Mouse (Mus musculus) cerebellum, adult 9-10 months (tissue): ENCODE data around the gene Ftsj1.

Source experiments
- DNase-seq: peaks from one replicate; pipeline ENCODE4 v3.0.0; 2022

Ftsj1 gene

DNA sequence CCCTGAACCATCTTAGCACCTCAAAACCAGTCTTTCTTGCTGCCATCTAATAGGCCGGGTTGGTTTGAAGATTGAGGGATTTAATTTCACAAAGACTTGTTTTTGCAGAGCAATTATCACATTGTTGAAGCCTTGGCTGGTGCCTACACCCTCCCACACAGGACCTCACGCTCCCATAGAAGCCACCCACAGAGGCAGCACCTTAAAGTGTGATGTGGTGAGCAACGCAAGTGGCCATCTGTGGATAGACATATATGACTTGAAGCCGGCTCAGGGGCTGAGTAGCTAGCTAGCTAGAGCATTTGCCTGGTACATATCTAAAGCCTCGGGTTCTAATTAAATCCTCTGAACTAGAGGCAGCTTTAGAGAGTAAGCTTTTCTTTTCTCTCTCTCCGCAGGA, 34.8 kb downstream of the Ftsj1 start:
- DNase-seq: no peak

DNA sequence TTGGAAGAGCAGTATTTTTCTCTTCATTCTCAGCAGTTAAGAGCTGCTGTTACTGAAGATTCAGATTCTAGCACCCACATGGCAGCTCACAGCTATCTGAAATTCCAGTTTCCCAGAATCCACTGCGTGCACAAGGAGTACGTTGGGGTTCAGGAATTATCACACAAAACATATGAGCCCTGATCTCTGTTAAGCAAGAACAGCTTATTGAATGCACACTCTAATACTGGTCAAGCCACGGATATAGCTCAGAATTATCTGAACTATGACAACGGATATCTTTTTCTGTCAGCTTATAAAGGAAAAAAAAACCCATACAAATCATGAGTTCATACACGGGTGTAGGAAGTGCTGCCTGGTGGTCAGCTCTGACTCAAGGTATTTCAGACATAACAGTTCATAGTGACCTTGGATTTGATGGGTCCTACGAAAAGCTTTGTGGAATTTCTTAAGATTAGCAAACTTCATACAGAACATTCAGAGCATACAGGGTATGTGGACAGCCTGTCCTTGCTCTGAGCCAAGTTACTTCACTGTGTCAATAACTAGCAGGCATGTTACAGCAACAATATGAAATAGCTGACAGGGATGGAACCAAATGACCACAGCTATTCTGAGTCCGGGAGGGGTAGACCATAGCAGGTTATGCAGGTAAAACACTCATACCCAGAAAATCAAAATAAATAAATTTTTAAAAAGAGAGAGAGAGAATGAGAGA, 40.6 kb downstream of the Ftsj1 start:
- DNase-seq: no peak

DNA sequence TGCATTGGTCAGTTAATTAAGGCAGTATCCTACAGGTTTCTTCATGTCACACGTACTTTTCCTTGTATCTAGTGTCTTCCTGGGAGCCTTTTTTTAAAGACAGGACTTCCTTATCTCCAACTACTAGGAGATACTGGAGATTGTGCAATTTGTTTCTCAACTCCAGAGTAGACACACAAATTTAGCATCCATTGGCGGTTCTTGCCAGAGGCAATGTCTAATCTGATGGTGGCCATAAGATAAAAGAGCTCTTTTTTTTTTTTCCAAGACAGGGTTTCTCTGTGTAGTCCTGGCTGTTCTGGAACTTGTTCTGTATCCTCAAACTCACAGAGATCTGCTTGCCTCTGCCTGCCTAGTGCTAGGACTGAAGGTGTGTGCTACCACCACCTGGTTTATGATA, 42.5 kb downstream of the Ftsj1 start:
- DNase-seq: no peak

DNA sequence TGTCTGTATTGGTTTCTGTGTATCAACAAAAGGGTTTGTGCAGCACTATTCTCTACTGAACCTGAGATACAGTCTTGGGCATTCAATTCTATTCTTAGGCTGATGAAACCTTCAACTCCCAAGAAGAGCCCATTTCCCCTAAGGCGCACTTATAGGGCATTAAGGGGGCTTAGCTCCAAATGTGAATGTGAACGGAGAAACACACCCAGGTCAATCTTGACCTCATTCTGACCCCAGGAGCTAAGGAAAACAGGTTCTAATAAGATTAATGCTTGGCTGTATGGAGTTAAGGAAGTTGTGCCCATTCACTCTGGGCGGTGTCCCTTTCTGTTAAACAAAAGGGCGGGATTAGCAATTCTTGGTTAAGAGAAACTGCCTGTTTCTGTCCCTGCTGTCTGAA, 45.0 kb downstream of the Ftsj1 start:
- peak; percentile 29 for DNase-seq

DNA sequence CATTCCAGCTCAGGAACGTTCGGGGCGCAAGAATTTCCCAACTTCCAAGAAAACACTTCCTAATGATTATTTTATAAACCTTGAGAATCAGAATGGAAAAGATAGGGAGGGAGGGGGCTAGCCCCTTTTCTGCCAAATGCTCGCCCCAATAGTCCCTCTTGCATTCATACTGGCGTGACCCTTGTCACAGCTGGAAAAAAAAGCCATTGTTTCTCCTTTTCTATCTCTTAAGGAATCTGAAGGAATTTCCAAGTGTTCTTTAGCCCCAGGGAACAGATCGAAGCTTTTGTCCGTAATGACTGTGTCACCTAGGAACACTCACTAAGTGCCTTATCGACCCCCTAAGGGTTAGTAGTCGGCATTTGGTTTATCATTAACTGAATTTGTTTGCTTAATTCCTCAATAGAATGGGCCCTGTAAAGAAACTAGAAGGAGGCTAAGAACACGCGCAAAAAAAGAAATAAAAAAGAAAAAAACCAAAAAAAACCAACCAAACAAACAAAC, 45.5 kb downstream of the Ftsj1 start:
- no peak for DNase-seq

DNA sequence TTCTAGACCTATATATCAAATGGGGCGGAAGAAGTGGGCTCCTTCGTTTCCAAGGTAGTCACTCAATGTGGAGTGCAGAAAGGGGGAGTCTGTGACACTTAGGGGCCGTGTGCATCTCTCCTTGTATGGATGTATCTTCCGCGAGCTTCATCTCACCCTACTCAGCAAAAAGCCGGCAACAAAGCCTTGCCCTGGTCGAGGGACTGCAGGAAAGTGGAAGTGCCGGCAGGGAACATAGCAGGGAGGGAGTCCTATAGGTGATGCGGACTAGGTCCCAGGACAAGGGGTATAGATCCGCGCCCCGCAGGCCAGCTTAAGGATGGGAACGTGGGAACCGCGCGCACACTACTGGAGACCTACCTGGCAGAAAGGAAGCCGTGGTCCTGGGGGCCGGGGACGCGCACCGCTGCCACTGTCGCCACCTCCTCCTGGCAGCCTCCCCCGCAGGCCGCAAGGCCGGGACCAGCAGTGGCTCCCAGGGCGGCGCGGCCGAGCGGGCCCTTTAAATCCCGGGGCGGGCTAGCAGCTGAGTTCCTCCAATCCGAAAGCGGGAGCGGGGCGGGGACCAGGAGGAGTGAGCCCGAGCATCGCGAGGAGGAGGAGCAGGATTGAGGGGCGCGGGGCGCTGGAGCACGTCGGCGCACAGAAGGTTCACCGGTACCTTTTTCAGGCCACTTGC, 46.1 kb downstream of the Ftsj1 start, which contains the start of gene Porcn:
Gene Porcn (minus strand): TSS at position 511 of the 679 bp plus-strand sequence.
- DNase-seq: peak; percentile 91

DNA sequence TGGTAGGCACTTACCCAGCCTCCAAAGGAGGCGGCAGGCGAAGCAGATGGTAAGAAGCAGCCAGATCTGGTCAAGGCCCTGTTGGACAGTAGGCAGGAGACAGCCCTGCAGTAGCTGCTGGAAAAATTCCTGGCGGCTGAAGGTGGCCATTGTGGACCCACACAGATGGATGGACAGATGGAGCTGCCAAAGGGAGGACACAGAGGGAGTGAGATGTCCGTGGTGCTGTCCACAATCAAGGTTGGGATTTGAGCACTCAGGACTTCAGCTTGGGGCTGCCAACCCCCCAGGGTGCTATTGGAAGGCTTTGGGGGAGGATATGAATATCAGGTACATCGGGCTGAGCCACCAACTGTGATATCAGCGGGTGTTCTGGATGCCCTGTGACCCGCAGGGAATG, 46.7 kb downstream of the Ftsj1 start:
- DNase-seq: peak; percentile 95

DNA sequence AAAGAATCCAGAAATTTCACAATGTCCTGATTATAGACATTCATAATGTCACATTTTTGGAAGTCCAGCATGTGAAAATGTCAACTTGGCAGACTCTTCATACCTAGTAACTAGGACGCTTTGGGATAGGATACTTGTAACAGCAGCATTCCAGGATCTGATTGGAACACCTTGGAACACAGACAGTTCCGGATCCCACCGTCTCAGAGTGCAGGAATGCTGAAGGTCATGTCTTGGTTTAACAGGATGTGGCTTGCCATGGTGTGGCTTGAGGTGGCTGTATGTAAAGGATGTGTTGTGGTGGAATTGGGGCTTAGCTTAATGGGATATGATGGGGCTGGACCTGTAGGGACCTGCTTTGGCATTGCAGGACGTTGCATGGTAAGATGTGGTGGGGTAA, 47.1 kb downstream of the Ftsj1 start:
- DNase-seq: no peak

DNA sequence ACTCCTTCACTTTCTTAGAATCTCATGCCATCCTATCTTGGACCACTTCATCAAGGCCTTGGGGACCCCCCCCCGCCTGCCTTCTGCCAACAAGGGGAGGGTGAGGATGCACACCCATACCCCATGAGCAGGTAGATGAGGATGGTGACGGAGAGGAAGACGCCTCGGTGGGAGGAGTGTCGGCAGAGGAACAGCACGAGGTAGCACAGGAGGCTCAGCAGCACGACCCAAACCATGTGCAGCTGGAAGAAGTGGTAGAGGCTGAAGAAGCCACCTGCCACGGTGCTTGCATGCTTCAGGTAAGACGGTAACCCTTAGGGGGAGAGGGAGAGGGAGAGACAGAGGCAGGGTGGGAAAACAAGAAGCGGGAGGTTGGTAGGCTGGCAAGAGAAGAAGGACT, 48.1 kb downstream of the Ftsj1 start:
- no peak for DNase-seq

DNA sequence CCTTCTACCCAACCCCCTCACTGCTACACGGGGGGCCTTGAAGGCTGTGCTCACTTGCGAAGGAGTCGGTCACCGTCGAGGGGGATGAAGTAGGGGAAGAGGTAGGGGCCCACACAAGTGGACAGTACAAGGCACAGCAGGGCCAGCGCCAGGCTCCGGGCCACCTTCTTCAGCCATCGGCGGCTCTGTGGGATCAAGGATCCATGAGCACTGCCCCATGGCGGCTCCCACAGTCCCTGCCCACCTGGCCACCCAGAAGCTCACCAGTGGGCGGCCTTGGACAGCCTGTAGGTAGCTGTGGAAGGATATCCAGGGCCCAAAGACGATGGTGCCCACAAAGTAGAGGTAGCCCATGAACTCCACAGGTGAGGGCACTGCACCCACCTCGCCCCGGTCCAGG, 49.1 kb downstream of the Ftsj1 start:
- peak; percentile 29 for DNase-seq

DNA sequence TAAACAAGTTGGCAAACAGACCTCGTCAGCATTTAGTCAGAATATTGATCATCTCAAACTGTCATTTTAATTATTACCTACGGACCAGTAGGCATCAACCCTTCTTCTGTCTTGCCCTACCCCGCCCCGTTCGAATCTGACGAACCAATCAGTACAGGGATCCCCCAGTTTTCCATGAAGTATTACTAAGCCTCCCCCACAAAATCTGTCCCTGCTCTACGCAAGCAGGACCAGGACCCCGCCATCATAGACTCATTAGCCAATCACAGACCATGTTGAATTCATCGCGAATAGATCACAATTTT, 58.8 kb downstream of the Ftsj1 start, which contains the start of gene Ebp:
Gene Ebp (minus strand): TSS at position 94 of the 305 bp plus-strand sequence.
- no peak for DNase-seq

DNA sequence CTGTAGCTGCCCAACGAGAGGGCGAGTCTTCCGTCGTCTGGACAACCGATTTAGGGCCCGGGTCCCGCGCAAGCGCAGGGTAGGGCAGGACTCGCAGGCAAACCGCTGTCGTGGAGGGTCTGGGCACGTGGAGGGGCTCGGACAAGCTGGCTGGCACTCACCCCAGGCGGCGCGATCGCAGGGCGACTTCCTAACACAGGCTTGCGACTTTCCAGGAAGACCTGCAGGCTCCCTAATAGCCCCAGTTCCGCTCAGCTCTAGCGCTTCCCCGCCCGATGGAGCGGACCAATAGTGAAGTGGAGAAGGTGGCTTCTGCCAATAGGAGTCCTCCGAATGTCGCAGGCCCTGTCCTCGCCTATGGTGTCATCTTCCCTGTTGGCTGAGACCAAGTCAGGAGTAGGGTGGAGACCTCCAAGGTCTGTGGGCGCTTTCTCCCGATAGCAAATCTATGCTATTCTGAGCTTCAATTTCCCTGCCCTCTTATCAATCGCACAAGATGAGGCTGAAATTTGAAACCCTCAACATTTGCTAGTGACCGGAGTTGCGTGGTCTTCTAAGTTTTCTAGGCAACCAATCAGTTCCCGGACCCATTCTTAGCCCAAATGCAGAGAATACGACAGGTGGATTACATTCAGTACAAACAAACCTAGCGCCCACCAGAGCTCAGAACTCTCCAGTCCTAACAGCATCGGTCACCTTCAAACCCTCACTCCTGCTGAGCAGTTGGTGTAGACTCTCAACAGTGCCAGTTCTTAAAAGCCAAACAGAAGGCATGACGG, 59.4 kb downstream of the Ftsj1 start:
- peak; percentile 87 for DNase-seq

DNA sequence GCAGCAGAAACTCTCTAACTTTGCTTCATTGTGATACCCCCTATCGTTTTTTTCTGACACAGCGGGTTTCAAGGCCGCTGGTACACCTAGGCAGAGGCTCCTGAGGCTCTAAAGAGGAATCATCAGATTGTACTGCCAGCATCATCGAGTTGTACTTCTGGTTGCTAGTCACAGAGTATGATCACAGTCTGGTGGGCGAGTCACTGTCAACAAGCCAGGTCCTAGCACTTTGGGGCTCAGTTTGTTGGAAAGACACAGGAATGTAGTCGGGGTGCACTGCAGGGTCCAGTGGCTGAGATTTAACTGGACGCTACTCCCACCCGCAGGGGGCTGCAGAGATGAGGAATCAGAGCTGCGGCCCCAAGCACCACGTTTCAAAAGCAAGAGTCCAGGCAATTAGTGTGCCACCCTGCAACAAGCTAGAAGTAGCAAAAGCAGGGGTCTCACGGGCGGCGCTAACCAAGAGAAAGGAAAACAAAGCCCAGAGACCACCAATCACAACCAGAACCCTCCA, 60.0 kb downstream of the Ftsj1 start:
- no peak for DNase-seq
